Mouse (Mus musculus): ENCODE data around the gene Zkscan17.

DNA sequence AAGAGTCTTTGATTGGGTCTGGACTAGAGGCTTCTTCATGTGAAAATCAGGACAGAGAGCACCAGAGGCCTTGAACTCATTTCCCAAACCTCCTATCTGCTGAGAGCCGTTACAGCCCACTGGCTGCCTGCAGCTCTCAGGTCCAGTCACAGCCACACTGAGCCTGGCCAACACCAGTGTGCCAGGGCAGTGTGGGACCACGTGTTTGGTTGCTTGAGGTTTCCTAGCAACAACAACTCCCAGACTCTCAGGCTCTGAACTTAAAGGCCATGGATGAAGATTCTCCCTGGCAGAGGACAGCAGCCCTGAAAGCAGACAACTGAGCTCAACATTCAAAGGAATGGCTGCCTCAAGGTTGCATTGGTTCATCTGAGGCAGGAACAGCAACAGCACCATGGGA, 40.9 kb downstream of the Zkscan17 start:
- no peak for TF ChIP-seq EP300 (IDR thresholded peaks at IDR 0.05; ENCODE audit: insufficient read depth, low read depth, low read length)
- TF ChIP-seq POLR2A (IDR thresholded peaks at IDR 0.05; ENCODE audit: insufficient read depth, low read length), result no peak
- TF ChIP-seq CTCF (IDR thresholded peaks at IDR 0.05; ENCODE audit: low read depth, low read length), result no peak

Data from ES-Bruce4 (cell line).